Mouse (Mus musculus) layer of hippocampus, adult 6 months (tissue): ENCODE results near the gene Trim2. TPM values are rescaled to one million over a fixed set of nuclear protein-coding genes. Genes with fewer than 3 reads are reported as not detected.

ENCODE experiments used
- long read RNA-seq, 2 experiments: library from polyadenylated mRNA; unstranded; transcript quantifications; one replicate each; pipeline ENCODE4 v2.0.0; 2019 to 2020
- polyA plus RNA-seq: library from polyadenylated mRNA; unstranded; fragments of <200 nt; fragmentation: Nextera tagmentation; gene quantifications from 2 replicates; pipeline ENCODE4 v1.2.3, GENCODE M21; 2021

Gene Trim2
- polyA plus RNA-seq = 101 and 117 TPM in 2 replicates
- long read RNA-seq, experiment 1, full-length matches to known transcripts = 32 of 196 reads
- long read RNA-seq, experiment 1, partial matches to known transcripts = 43 of 196 reads
- long read RNA-seq, experiment 1, other reads (novel, unspliced or antisense) = 121 of 196 reads
- long read RNA-seq, experiment 2, full-length matches to known transcripts = 614 of 951 reads
- long read RNA-seq, experiment 2, partial matches to known transcripts = 139 of 951 reads
- long read RNA-seq, experiment 2, other reads (novel, unspliced or antisense) = 198 of 951 reads

GRCm38 (mm10) chr3:84306777-84307176, at the start of gene Trim2:
Trim2 (minus strand) TSS chr3:84306877.

GRCm38 (mm10) chr3:84173581-84174154, 133.0 kb downstream of the Trim2 start, which contains the start of gene Gm6525:
Gm6525 (plus strand) TSS chr3:84174104.

GRCm38 (mm10) chr3:84155558-84156006, 151.1 kb downstream of the Trim2 start, which contains the start of gene Mnd1:
Mnd1 (minus strand) TSS chr3:84155786.

Other genes with a start within 250 kb of the Trim2 start
- 1.4 and 1.9 TPM in 2 replicates for gene Mnd1, start 151.1 kb downstream of the Trim2 start, polyA plus RNA-seq
- not detected in 2 replicates for gene Gm6525, start 132.8 kb downstream of the Trim2 start, polyA plus RNA-seq
- 0.54 and 0.77 TPM in 2 replicates for gene Fhdc1, start 173.6 kb upstream of the Trim2 start, polyA plus RNA-seq